Mouse (Mus musculus): Measurements from ENCODE around the gene Aloxe3.

Aloxe3 gene

GRCm38 (mm10) chr11:69179512-69179911 is 53.8 kb downstream of the Aloxe3 start:
- DNase-seq (ENCODE audit: low read depth, low spot score), result no peak

GRCm38 (mm10) chr11:69180120-69180519 is 54.4 kb downstream of the Aloxe3 start:
- DNase-seq (ENCODE audit: low read depth, low spot score), result peak; percentile 28

DNA sequence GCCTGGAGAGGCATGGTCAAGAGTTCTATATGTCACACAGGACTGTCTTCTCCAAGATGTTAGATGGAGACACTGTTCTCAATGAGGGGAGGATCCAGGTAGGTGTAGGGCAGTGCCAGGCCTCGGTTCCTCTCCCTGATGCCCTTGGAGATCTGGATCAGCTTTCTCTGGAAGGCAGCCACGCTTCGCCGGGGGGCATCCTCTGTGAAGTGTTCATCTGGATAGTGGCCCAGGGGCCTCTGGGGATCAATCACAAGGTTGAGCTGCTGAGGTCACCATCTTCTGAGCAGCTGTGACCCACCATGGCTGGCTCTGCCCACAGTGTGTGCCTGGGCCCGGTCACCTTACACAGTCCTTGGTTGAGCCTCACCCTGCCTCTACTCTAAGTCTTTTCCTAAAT is 59.3 kb downstream of the Aloxe3 start:
- DNase-seq (ENCODE audit: low read depth, low spot score), result no peak

DNA sequence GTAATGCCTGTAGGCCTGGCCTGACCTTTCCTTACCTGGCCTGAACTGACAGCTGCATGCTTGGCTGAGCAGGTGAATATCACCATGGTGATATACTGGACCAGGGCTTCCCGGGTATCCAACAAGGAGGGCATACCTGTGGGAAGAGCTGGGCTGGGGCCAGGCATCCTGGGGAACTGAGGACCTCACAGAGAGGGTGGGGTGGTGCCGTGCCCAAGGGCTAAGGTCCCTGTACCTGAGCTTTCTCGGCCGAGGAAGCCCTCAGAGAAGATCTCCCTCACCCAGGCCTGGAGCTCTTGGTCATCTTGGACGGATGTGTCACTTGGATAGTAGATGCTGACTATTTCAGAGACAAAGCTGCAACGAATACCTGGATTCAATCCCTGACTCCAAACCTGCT is 60.2 kb downstream of the Aloxe3 start:
- DNase-seq (ENCODE audit: low read depth, low spot score), result no peak

- DNase-seq (ENCODE audit: low read depth, low spot score), result peak; percentile 40
These were observed 67.1 kb downstream of the Aloxe3 start for GRCm38 (mm10) chr11:69192840-69193239.

DNA sequence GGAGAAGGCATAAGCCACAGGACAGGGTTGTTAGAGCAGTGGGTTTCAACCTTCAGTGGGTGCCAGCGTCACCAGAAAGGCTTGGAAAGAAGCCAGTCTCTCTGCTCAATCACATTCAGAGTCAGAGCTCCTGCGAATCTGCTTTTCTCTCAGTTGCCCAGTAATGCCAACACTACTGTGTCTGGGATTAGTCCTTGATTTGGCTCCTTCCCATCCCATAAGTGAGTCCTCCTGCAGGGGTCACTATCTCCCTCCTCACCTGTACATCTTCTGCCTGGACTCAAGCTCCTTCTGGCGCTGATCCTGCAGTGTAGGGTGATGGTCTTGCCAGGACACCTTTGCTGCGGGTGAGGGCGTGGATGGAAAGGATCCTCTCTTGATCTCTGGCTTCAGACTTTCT is 71.1 kb downstream of the Aloxe3 start:
- DNase-seq (ENCODE audit: low read depth, low spot score), result peak; percentile 56

GRCm38 (mm10) chr11:69197194-69197593 is 71.5 kb downstream of the Aloxe3 start:
- DNase-seq (ENCODE audit: low read depth, low spot score), result no peak

- no peak for DNase-seq (ENCODE audit: low read depth, low spot score)
These were observed 72.0 kb downstream of the Aloxe3 start, which contains the start of gene Alox8 for GRCm38 (mm10) chr11:69197743-69198142. Gene Alox8, minus strand, starts transcription at chr11:69197843.

All from ES-CJ7 (cell line).